Mouse (Mus musculus) embryonic fibroblast, embryonic 13.5 days (primary cell): ENCODE measurements around the gene D930020B18Rik.

Source experiments
- CTCF ChIP-seq: IDR thresholded peaks from 2 replicates; pipeline ENCODE4 v1.5.1; 2011; ENCODE audit warnings: mild to moderate bottlenecking, control low read depth, low read length, moderate library complexity, borderline replicate concordance; ENCODE audit not compliant: insufficient read depth
- POLR2A ChIP-seq: IDR thresholded peaks from 2 replicates; pipeline ENCODE4 v1.6.1; 2011; ENCODE audit warnings: low read depth, mild to moderate bottlenecking, control low read depth, low read length, moderate library complexity

DNA sequence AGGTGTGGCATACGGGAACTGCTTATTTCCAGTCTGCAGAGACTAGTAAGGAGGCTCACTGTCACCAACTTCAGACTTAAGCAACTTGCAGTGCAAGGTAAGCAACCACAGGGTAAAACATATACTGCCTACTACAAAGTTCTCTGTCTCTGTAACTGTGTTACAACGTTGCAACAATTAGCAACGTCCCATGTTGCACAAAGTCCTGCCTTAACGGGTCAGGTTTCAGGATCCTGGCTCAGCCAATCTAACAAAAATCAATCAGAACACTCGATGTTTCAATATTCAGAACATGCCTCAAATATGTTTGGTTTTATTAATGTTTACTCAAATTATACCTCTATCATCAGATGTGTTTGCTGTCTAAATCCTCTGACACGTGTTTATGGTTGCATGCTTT is 19.0 kb upstream of the D930020B18Rik start:
- TF ChIP-seq POLR2A (no peak), CTCF (no peak)
